Mouse (Mus musculus) CH12.LX (cell line): ENCODE results near the gene Pfn1. TPM values are rescaled to one million over a fixed set of nuclear protein-coding genes. Genes with fewer than 3 reads are reported as not detected.

Experiments used
- DNase-seq: peaks from one replicate; pipeline ENCODE4 v3.0.0-alpha.2; 2013; ENCODE audit errors: extremely low read depth
- H3K27ac ChIP-seq: 2 replicates; pipeline ENCODE4 v1.5.1; 2012; ENCODE audit warnings: low read depth, mild to moderate bottlenecking, control low read depth, moderate library complexity; ENCODE audit not compliant: insufficient read depth
- H3K27me3 ChIP-seq: replicated peaks from 2 replicates; pipeline ENCODE3; 2012; ENCODE audit warnings: inconsistent platforms
- H3K36me3 ChIP-seq, 2 experiments: replicated peaks in 1 of 2; 2 replicates each; pipeline versions ENCODE3 to v1.6.1; 2012; ENCODE audit warnings: inconsistent platforms in 1 of 2, low read length in 1 of 2, mild to moderate bottlenecking in 1 of 2, mixed read lengths in 1 of 2, moderate library complexity in 1 of 2; ENCODE audit not compliant: control insufficient read depth in 1 of 2, insufficient read depth in 1 of 2
- H3K4me1 ChIP-seq, 2 experiments: 2 replicates each; pipeline ENCODE4 v1.6.1; 2012; ENCODE audit warnings: inconsistent platforms in 1 of 2, moderate library complexity in 1 of 2; ENCODE audit not compliant: insufficient read depth in 2 of 2, control insufficient read depth in 1 of 2
- H3K4me2 ChIP-seq: 2 replicates; pipeline ENCODE4 v1.6.1; 2012; ENCODE audit warnings: low read depth, mild to moderate bottlenecking, control low read depth; ENCODE audit not compliant: poor library complexity, insufficient read depth, severe bottlenecking
- H3K4me3 ChIP-seq, 3 experiments: fragments of 150-350 bp in 1 of 3; sonication (generic) in 1 of 3; replicated peaks in 1 of 3; 2 replicates each; pipeline versions ENCODE3 to v1.5.1; 2011 to 2012; ENCODE audit warnings: low read depth in 2 of 3, low read length in 2 of 3, mild to moderate bottlenecking in 2 of 3, moderate library complexity in 2 of 3, control low read depth in 1 of 3, improper control_type of control experiment in 1 of 3, inconsistent platforms in 1 of 3, mixed read lengths in 1 of 3; ENCODE audit not compliant: poor library complexity in 1 of 3
- H3K79me2 ChIP-seq: replicated peaks from 2 replicates; pipeline ENCODE4 v1.6.1; 2012; ENCODE audit warnings: mild to moderate bottlenecking, moderate library complexity; ENCODE audit not compliant: control insufficient read depth, poor library complexity, insufficient read depth, severe bottlenecking; ENCODE audit errors: extremely low read depth
- H3K9ac ChIP-seq: 2 replicates; pipeline ENCODE4 v1.6.1; 2012; ENCODE audit warnings: low read depth, mild to moderate bottlenecking, control low read depth, moderate library complexity; ENCODE audit not compliant: insufficient read depth
- H3K9me3 ChIP-seq: replicated peaks from 2 replicates; pipeline ENCODE3; 2012; ENCODE audit warnings: low read length, inconsistent platforms, mixed read lengths
- CTCF ChIP-seq, 2 experiments: IDR thresholded peaks in 1 of 2; conservative IDR thresholded peaks in 1 of 2; 2 replicates each; pipeline ENCODE4 v1.5.1; 2011 to 2012; ENCODE audit warnings: low read depth in 2 of 2, low read length in 2 of 2, improper control_type of control experiment in 1 of 2, inconsistent platforms in 1 of 2, mild to moderate bottlenecking in 1 of 2, moderate library complexity in 1 of 2
- E2F4 ChIP-seq: IDR thresholded peaks from 2 replicates; pipeline ENCODE4 v1.6.1; 2011; ENCODE audit warnings: low read depth, low read length, improper control_type of control experiment; ENCODE audit not compliant: insufficient replicate concordance
- ETS1 ChIP-seq: conservative IDR thresholded peaks from 2 replicates; pipeline ENCODE4 v1.6.1; 2012; ENCODE audit warnings: low read depth, mild to moderate bottlenecking, inconsistent platforms, low read length, improper control_type of control experiment, moderate library complexity
- HCFC1 ChIP-seq: IDR thresholded peaks from 2 replicates; pipeline ENCODE4 v1.6.1; 2012; ENCODE audit warnings: low read depth, mild to moderate bottlenecking, inconsistent platforms, low read length, improper control_type of control experiment
- NRF1 ChIP-seq: IDR thresholded peaks from 2 replicates; pipeline ENCODE4 v1.6.1; 2014; ENCODE audit warnings: low read depth, mild to moderate bottlenecking, inconsistent platforms, low read length, improper control_type of control experiment, moderate library complexity
- POLR2AphosphoS2 ChIP-seq: IDR thresholded peaks from 2 replicates; pipeline ENCODE4 v1.6.1; 2011; ENCODE audit warnings: low read depth, low read length, improper control_type of control experiment
- RCOR1 ChIP-seq: conservative IDR thresholded peaks from 2 replicates; pipeline ENCODE4 v1.6.1; 2012; ENCODE audit warnings: low read depth, mild to moderate bottlenecking, inconsistent platforms, low read length, improper control_type of control experiment
- SIN3A ChIP-seq: IDR thresholded peaks from 2 replicates; pipeline ENCODE4 v1.6.1; 2012; ENCODE audit warnings: low read length, improper control_type of control experiment, inconsistent platforms
- ZNF384 ChIP-seq: IDR thresholded peaks from 2 replicates; pipeline ENCODE4 v1.6.1; 2012; ENCODE audit warnings: low read depth, low read length, improper control_type of control experiment, inconsistent platforms
- dilution Hi-C: fragments of 300-500 bp; cut with MboI; formaldehyde crosslinking; loops from 2 replicates; pipeline ENCODE4 v1.14.3; 2020; ENCODE audit warnings: low sequenced_read_pairs; ENCODE audit not compliant: extremely low pct_unique_long_range_greater_than_20kb, extremely low pct_ligation_motif_present
- in situ Hi-C: fragments of 300-500 bp; cut with MboI; formaldehyde crosslinking; loops from 3 replicates; pipeline ENCODE4 v1.14.3; 2019; ENCODE audit warnings: low sequenced_read_pairs, low pct_ligation_motif_present, low pct_unique_long_range_greater_than_20kb, mixed read lengths
- polyA plus RNA-seq: library from polyadenylated mRNA; unstranded; fragments of >175 nt; gene quantifications from 2 replicates; pipeline ENCODE4 v1.2.1, GENCODE M21; 2012; ENCODE audit warnings: low read depth; ENCODE audit not compliant: insufficient read length
- total RNA-seq, 2 experiments: library from RNA; depleted of rRNA; stranded (reverse); fragments of 300-350 nt in 1 of 2; fragments of >200 nt in 1 of 2; gene quantifications; 2 replicates each; pipeline ENCODE4 v1.2.3; 2012 to 2014

Pfn1 gene
- total and polyA plus RNA-seq, 3 experiments, result 844 to 2,624 (median 1,045) TPM

DNA sequence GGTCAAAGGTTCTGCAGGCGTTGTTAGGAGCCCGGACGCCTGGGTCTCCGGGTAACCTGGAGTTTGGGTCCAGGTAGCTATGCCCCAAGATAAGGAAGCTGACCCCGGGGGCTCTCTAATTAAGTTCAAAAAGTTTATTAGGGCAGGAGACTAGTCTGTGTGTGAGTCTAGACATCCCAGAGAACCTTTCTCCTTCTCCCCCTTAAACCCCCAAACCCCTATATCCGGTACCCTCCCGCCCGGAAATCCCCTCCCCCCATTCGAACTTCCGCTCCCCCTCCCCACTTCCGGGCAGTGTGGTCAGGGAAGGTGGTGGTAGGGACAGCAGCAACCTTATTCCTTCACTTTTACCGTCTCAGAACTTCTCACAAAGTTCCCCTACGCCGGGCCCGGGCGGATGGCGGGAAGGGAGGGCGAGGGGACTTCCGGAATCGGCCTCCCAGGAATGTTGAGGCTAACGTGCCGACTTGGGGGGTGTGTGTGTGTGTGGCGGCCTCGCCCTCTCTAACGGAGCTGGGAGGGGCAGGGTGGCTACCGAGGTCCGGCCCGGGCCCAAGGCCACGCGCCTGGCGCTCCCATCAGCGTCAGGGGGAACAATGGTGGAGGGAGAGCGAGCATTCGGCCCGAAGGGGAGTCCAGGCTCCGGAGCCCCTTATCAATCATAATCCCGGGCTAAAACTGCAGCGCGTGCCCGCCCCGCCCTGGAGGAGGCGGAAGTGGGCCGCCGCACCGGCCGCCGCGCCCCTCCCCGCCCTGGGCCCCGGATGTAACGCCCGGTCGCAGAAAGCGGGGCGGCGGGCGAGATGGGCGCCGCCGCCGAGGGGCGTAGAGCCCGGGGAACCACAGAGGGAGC lies 873 bp downstream of the Pfn1 start (continued):
- TF ChIP-seq NRF1, result 0 out of 2 replicates have a peak, but pooled peaks have one; percentile 31
- TF ChIP-seq ZNF384, result 0 out of 2 replicates have a peak, but pooled peaks have one; percentile 41
- peak; percentile 78 for TF ChIP-seq HCFC1

DNA sequence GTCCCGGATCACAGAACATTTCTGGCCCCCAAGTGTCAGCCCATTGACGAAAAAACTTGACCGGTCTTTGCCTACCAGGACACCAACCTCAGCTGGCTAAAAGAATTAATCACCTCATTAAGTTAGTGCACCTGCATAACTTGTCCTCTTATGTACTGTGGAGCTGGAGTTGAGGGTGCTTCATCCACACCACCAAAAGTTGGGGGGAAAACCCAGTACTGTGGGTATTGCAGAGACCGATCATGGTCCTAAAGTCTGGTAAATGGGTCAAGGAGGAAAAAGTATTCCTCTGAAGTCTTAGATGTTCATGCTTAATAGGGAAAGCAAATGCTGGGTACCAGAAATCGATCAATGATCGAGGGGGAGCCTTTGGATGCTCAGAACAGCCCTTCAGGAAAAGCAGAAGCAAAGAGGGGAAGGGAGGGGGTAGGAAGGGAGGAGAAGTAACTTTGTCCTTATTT lies 1.5 kb downstream of the Pfn1 start:
- dilution Hi-C loops (no loop called here), in situ Hi-C loops (no loop called here)
- Histone ChIP-seq H3K9ac (peak overlapping the region; percentile 99), H3K4me3 (peak overlapping the region; percentile 74 to 99 (median 78)), H3K27me3 (no peaks in the 10 kb centered on the region), H3K9me3 (no peaks in the 10 kb centered on the region), H3K27ac (peak overlapping the region; percentile 35), H3K79me2 (peaks cover 65% of the 10 kb centered on the region), H3K36me3 (peaks cover 38 to 49% of the 10 kb centered on the region in 2 experiments), H3K4me1 (peaks cover 24 to 62% of the 10 kb centered on the region in 2 experiments)
- no peak for DNase-seq
- TF ChIP-seq CTCF (conservative IDR thresholded peaks at IDR 0.05 in 1 of 2, IDR thresholded peaks at IDR 0.05 in 1 of 2; ENCODE audit: low read depth in 2 of 2, low read length in 2 of 2) (no peak), POLR2AphosphoS2 (peak; percentile 88)
- TF ChIP-seq, all 38 proteins: peak for 1
- peak overlapping the region; percentile 87 for H3K4me2 ChIP-seq

DNA sequence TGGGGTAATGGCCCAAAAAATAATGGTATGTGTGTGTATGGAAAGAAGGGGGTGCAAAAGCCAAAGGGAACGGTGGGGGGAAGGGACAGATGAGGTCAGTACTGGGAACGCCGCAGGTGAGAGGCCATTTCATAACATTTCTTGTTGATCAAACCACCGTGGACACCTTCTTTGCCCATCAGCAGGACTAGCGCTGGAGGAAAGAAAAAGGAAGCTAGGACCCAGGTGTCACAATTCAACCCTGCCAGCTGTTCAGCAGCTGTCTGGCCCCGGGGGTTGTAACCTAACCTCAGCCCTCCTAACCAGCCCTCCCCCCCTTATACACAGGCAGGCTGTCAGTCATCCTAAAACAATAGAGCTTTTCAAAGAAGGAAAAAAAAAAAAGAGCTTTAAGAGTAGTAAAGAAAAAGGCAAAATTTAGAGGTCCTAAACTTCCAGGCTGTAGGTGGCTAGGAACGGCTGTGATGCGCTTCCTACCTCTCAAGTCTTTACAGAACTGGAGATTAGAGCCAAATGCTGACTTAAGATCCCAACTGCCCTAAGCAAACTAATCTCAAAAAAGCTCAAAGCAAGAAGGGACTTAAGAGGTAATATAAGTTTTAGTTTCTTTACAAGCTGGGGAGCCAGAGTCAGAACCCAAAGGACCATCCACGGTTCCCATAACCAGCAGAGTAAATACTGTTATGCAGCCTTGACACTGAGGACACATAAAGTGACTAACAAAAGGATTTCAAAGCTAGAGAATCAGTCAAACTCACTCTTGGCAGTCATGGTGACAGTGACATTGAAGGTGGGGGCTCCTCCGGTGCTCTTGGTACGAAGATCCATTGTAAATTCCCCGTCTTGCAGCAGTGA lies 2.2 kb downstream of the Pfn1 start:
- H3K79me2 ChIP-seq, result peaks cover 70% of the 10 kb centered on the region
- H3K4me1 ChIP-seq, result peaks cover 24 to 56% of the 10 kb centered on the region in 2 experiments
- in situ Hi-C loops, result no loop called here
- dilution Hi-C loops, result no loop called here
- peak overlapping the region; percentile 87 for H3K4me2 ChIP-seq
- DNase-seq, result peak; percentile 68
- H3K4me3 ChIP-seq, result peak overlapping the region; percentile 74 to 99 (median 78)
- H3K9me3 ChIP-seq, result no peaks in the 10 kb centered on the region
- H3K36me3 ChIP-seq, result peaks cover 38 to 49% of the 10 kb centered on the region in 2 experiments
- peak overlapping the region; percentile 35 for H3K27ac ChIP-seq
- no peaks in the 10 kb centered on the region for H3K27me3 ChIP-seq
- H3K9ac ChIP-seq, result peak overlapping the region; percentile 99
- no peak for TF ChIP-seq E2F4
- peak; percentile 57; the same call in 1 of the 2 replicates for TF ChIP-seq SIN3A
- no peak for TF ChIP-seq RCOR1
- peak; percentile 71; the same call in 1 of the 2 replicates for TF ChIP-seq ETS1
- TF ChIP-seq, all 38 proteins: peak for 2
